Mouse (Mus musculus) lung, postnatal 0 days (tissue): Measurements from ENCODE around the gene Ppm1e.

Source experiments
- CTCF ChIP-seq: IDR thresholded peaks from 2 replicates; pipeline ENCODE4 v1.5.1; 2016; ENCODE audit warnings: antibody characterized with exemption, mild to moderate bottlenecking
- EP300 ChIP-seq: IDR thresholded peaks from 2 replicates; pipeline ENCODE4 v1.6.1; 2016; ENCODE audit warnings: antibody characterized with exemption, mild to moderate bottlenecking, control low read depth

- TF ChIP-seq EP300 (no peak), CTCF (no peak)
Observed at GRCm38 (mm10) chr11:87247494-87247866, 111.3 kb downstream of the Ppm1e start.
